Mouse (Mus musculus) forelimb bud, embryonic 11.5 days (tissue): Measurements from ENCODE around the gene Camk1d.

Experiments
- DNase-seq: peaks from one replicate; pipeline ENCODE4 v3.0.0-alpha.2; 2012; ENCODE audit warnings: low read depth, low spot score

Camk1d gene

GRCm38 (mm10) chr2:5714211-5715053 lies at the start of gene Camk1d:
Gene Camk1d (minus strand): TSS chr2:5714515.
- peak; percentile 51 for DNase-seq

GRCm38 (mm10) chr2:5762031-5762430 lies 47.7 kb upstream of the Camk1d start:
- DNase-seq = no peak

GRCm38 (mm10) chr2:5760479-5761008 lies 46.2 kb upstream of the Camk1d start:
- DNase-seq = no peak

- DNase-seq = no peak
Measured at GRCm38 (mm10) chr2:5758569-5758968, 44.3 kb upstream of the Camk1d start.

GRCm38 (mm10) chr2:5750872-5751271 lies 36.6 kb upstream of the Camk1d start:
- no peak for DNase-seq

GRCm38 (mm10) chr2:5749210-5749609 lies 34.9 kb upstream of the Camk1d start:
- no peak for DNase-seq

GRCm38 (mm10) chr2:5747545-5748043 lies 33.3 kb upstream of the Camk1d start:
- no peak for DNase-seq

GRCm38 (mm10) chr2:5746529-5746928 lies 32.2 kb upstream of the Camk1d start:
- no peak for DNase-seq

- no peak for DNase-seq
Measured at GRCm38 (mm10) chr2:5743886-5744285, 29.6 kb upstream of the Camk1d start.

GRCm38 (mm10) chr2:5740913-5741312 lies 26.6 kb upstream of the Camk1d start:
- DNase-seq = no peak

- no peak for DNase-seq
Measured at GRCm38 (mm10) chr2:5735881-5736280, 21.6 kb upstream of the Camk1d start.

- DNase-seq = no peak
Measured at GRCm38 (mm10) chr2:5733300-5734085, 19.2 kb upstream of the Camk1d start.

- DNase-seq = no peak
Measured at GRCm38 (mm10) chr2:5732047-5732446, 17.7 kb upstream of the Camk1d start.

- DNase-seq = no peak
Measured at GRCm38 (mm10) chr2:5730364-5730792, 16.1 kb upstream of the Camk1d start.

GRCm38 (mm10) chr2:5729931-5730330 lies 15.6 kb upstream of the Camk1d start:
- DNase-seq = no peak

- DNase-seq = peak; percentile 37
Measured at GRCm38 (mm10) chr2:5725028-5725701, 10.8 kb upstream of the Camk1d start.

GRCm38 (mm10) chr2:5717675-5718074 lies 3.4 kb upstream of the Camk1d start:
- DNase-seq = no peak

GRCm38 (mm10) chr2:5715544-5715943 lies 1.2 kb upstream of the Camk1d start:
- DNase-seq = no peak

GRCm38 (mm10) chr2:5715054-5715410 lies 717 bp upstream of the Camk1d start:
- DNase-seq = peak; percentile 41

GRCm38 (mm10) chr2:5713325-5714210 lies 747 bp downstream of the Camk1d start:
- no peak for DNase-seq

GRCm38 (mm10) chr2:5712255-5712654 lies 2.1 kb downstream of the Camk1d start:
- DNase-seq = no peak
